Mouse (Mus musculus): ENCODE data around the gene Hecw1. TPM values are rescaled to one million over a fixed set of nuclear protein-coding genes. Genes with fewer than 3 reads are reported as not detected.

The Hecw1 gene
- polyA plus RNA-seq, 1 experiment from 2014 or later: not detected

DNA sequence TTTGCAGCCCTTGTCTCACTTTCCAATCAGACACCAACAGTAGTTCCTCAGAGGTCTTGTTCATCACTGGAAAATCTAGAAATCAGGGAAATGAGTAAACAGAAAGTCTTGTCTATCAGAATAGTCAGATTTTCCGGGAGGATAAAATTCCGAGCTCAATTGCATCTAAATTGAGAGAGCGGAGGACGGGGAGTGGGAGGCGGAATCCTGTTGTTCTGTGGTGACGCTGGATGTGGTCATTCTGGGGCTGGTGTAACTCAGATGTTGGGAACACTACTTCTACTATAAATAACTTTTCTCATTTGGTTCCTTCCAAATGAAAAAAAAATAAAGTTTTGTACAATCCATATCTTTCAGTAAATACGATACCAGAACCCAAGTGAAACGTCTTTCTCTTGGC, 24.2 kb downstream of the Hecw1 start:
- H3K27me3 ChIP-seq: no peaks in the 10 kb centered on the region
- DNase-seq (ENCODE audit: low read depth, low spot score): no peak
- ChIA-PET CTCF (interaction anchor here (0.8 kb wide), 1 partner anchor 609 kb away, joined by 3 read pairs; no protein-coding TSS in a partner anchor), POLR2A (no interaction called here)
- in situ Hi-C loops (cut with MboI; ENCODE audit: low pct_unique_long_range_greater_than_20kb): no loop called here
- TF ChIP-seq CTCF (IDR thresholded peaks at IDR 0.05): no peak
- no peak for ATAC-seq

- peak; percentile 58 for ATAC-seq
- no peak for TF ChIP-seq CTCF (IDR thresholded peaks at IDR 0.05)
- ChIA-PET CTCF (no interaction called here), POLR2A (no interaction called here)
- in situ Hi-C loops (cut with MboI; ENCODE audit: low pct_unique_long_range_greater_than_20kb): no loop called here
- no peak for DNase-seq (ENCODE audit: low read depth, low spot score)
- no peaks in the 10 kb centered on the region for H3K27me3 ChIP-seq
These were observed 26.1 kb downstream of the Hecw1 start for GRCm38 (mm10) chr13:14496954-14497353.

DNA sequence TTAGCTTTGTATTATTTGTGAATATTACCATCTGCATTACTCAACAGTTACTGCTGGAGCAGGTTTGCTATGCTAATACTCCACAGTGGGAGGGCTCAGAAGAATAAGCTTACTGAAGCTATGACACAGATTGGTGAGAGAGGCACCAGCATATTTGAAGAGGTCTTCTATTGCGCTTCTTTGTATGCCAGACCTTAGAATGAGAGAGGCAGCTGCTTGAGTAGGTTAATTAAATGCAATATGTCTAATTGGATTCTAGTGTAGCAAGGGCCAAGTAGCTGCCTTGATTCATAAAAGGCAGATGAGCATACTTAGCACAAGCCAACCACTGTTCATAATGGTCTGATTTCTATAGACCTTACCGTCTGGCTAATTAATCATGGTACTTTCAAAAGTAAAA, 35.2 kb downstream of the Hecw1 start:
- no peak for TF ChIP-seq CTCF (IDR thresholded peaks at IDR 0.05)
- ATAC-seq (no peak), DNase-seq (ENCODE audit: low read depth, low spot score) (no peak)
- no peaks in the 10 kb centered on the region for H3K27me3 ChIP-seq
- ChIA-PET CTCF (interaction anchor here (1.3 to 1.4 kb wide), 2 partner anchors 12 to 27 kb away, joined by 3 read pairs; no protein-coding TSS in a partner anchor), POLR2A (no interaction called here)
- in situ Hi-C loops (cut with MboI; ENCODE audit: low pct_unique_long_range_greater_than_20kb): no loop called here

- no peak for TF ChIP-seq CTCF (IDR thresholded peaks at IDR 0.05)
- POLR2A ChIA-PET: no interaction called here
- DNase-seq (ENCODE audit: low read depth, low spot score) (no peak), ATAC-seq (no peak)
- H3K27me3 ChIP-seq: peaks cover 7% of the 10 kb centered on the region
- in situ Hi-C loops (cut with MboI; ENCODE audit: low pct_unique_long_range_greater_than_20kb): no loop called here
- CTCF ChIA-PET: no interaction called here
These were observed 51.9 kb downstream of the Hecw1 start for GRCm38 (mm10) chr13:14471121-14471520.

GRCm38 (mm10) chr13:14467517-14467916, 55.5 kb downstream of the Hecw1 start:
- TF ChIP-seq CTCF (IDR thresholded peaks at IDR 0.05): no peak
- POLR2A ChIA-PET: no interaction called here
- no peak for DNase-seq (ENCODE audit: low read depth, low spot score)
- CTCF ChIA-PET: no interaction called here
- no peak for ATAC-seq
- peaks cover 4% of the 10 kb centered on the region for H3K27me3 ChIP-seq
- in situ Hi-C loops (cut with MboI; ENCODE audit: low pct_unique_long_range_greater_than_20kb): no loop called here

DNA sequence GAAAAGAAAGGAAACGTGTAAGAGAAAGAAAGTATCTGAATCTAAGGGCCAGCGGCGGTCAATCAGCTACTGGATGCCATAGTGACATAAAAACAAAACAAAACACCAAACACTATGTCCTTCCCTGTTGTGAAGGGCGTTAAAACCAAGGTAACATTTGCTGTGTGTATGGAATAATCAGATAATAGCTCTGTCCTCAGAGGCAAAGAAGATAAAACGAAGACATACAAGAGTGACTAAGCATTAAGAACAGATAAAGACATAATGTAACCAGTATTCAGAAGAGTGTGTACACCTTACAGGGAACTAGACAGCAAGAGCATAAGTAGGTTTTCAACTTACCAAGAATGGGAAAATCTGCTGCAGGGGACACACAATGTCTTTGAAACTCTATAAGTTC, 62.0 kb downstream of the Hecw1 start:
- ATAC-seq (no peak), DNase-seq (ENCODE audit: low read depth, low spot score) (no peak)
- in situ Hi-C loops (cut with MboI; ENCODE audit: low pct_unique_long_range_greater_than_20kb): no loop called here
- TF ChIP-seq CTCF (IDR thresholded peaks at IDR 0.05): no peak
- POLR2A ChIA-PET: no interaction called here
- no peaks in the 10 kb centered on the region for H3K27me3 ChIP-seq
- CTCF ChIA-PET: interaction anchor here (1.1 kb wide), 1 partner anchor 27 kb away, joined by 3 read pairs; no protein-coding TSS in a partner anchor

DNA sequence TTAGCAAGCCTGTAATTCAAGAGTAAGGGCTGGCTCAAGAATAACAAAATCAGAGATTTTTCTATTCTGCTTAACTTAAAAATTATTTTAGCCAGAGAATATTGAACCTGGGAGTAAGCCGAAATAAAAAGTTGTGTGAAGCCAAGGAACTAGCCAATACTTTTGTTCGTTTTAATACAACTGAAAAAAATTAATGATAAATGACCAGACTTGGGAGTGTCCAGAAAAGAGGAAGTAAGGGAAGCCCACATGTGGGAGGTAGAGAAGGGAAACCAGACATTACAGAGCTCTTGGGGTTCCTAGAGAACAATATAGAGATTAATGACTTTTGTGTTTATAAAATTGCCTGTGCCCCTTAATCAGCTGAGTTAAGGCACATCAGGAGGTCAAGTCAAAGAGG, 66.0 kb downstream of the Hecw1 start:
- POLR2A ChIA-PET: no interaction called here
- no peaks in the 10 kb centered on the region for H3K27me3 ChIP-seq
- in situ Hi-C loops (cut with MboI; ENCODE audit: low pct_unique_long_range_greater_than_20kb): no loop called here
- TF ChIP-seq CTCF (IDR thresholded peaks at IDR 0.05): no peak
- CTCF ChIA-PET: no interaction called here
- DNase-seq (ENCODE audit: low read depth, low spot score) (no peak), ATAC-seq (no peak)

GRCm38 (mm10) chr13:14439540-14439939, 83.5 kb downstream of the Hecw1 start:
- ChIA-PET CTCF (no interaction called here), POLR2A (no interaction called here)
- no peak for ATAC-seq
- in situ Hi-C loops (cut with MboI; ENCODE audit: low pct_unique_long_range_greater_than_20kb): no loop called here
- no peaks in the 10 kb centered on the region for H3K27me3 ChIP-seq
- no peak for DNase-seq (ENCODE audit: low read depth, low spot score)
- TF ChIP-seq CTCF (IDR thresholded peaks at IDR 0.05): no peak

DNA sequence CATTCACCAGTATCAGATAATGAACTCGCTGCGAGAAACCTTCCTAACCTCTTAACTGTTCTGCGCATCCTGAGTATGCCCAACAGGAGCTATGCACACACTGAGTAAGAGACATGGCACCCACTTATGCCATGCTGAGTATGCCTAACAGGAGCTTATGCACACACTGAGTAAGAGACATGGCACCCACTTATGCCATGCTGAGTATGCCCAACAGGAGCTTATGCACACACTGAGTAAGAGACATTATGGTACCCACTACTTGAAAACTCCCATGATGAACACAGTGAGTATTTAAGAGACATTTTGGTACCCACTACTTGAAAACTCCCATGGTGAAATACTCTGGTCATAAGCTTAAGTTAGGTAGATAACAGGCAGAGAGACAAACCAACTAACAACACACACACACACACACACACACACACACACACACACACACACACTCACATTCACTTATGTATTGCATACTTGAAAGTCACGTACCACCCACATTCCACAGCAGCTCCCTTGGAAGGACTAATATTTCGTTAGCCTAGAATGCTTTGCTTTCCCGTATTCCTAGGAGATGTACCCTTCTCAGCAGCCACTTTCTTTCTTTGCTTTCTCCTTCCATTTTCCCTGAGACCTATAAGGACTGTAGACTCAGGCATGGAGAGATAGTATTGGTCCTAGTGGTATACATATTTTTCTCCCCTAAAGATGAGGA, 94.0 kb downstream of the Hecw1 start:
- POLR2A ChIA-PET: interaction anchor here (1.0 kb wide), 1 partner anchor 48 kb away, joined by 3 read pairs; no protein-coding TSS in a partner anchor
- no peak for TF ChIP-seq CTCF (IDR thresholded peaks at IDR 0.05)
- DNase-seq (ENCODE audit: low read depth, low spot score) (no peak), ATAC-seq (no peak)
- no peaks in the 10 kb centered on the region for H3K27me3 ChIP-seq
- CTCF ChIA-PET: no interaction called here
- in situ Hi-C loops (cut with MboI; ENCODE audit: low pct_unique_long_range_greater_than_20kb): no loop called here

DNA sequence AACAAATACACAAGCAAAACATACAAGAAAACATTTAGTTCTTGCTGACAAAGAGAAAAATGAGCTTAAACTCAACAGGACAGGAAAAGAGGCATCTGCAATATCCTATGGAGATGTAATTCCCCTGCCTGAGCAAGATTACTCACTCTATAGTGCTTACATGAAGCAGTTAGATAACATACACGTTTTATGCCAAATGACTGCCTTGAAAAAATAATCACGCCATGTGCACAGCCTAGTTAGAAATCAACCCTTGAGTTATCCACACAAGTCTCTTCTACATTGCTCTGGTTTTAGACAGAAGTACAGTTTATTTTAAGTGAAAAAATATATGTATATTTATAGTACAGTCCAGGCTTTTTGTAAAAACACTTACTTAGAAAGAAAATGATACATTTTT, 98.2 kb downstream of the Hecw1 start:
- CTCF ChIA-PET: no interaction called here
- in situ Hi-C loops (cut with MboI; ENCODE audit: low pct_unique_long_range_greater_than_20kb): no loop called here
- POLR2A ChIA-PET: no interaction called here
- TF ChIP-seq CTCF (IDR thresholded peaks at IDR 0.05): no peak
- no peak for ATAC-seq
- no peak for DNase-seq (ENCODE audit: low read depth, low spot score)
- no peaks in the 10 kb centered on the region for H3K27me3 ChIP-seq

DNA sequence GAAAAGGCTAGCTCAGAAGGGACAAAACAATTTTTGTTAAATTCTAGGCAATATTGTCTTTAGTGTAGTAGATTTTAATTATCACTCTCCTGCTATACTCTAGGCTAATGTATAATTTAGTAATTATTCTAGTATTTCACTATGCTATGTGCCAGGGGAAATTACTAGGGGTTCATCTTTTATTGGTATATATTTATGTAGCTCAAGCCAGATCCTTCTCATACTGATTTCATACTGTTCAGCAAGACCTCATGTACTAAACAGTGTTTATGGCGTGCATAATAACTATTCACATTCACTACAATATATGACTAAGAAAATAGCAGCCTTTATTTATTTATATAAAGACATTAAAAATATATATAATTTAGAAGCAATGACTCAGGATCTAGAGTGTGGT, 109.6 kb downstream of the Hecw1 start:
- H3K27me3 ChIP-seq: no peaks in the 10 kb centered on the region
- no peak for TF ChIP-seq CTCF (IDR thresholded peaks at IDR 0.05)
- CTCF ChIA-PET: no interaction called here
- POLR2A ChIA-PET: no interaction called here
- in situ Hi-C loops (cut with MboI; ENCODE audit: low pct_unique_long_range_greater_than_20kb): no loop called here
- DNase-seq (ENCODE audit: low read depth, low spot score): no peak
- no peak for ATAC-seq

GRCm38 (mm10) chr13:14374470-14374869, 148.6 kb downstream of the Hecw1 start:
- no peak for TF ChIP-seq CTCF (IDR thresholded peaks at IDR 0.05)
- CTCF ChIA-PET: no interaction called here
- DNase-seq (ENCODE audit: low read depth, low spot score): no peak
- no peak for ATAC-seq
- H3K27me3 ChIP-seq: no peaks in the 10 kb centered on the region
- POLR2A ChIA-PET: no interaction called here
- in situ Hi-C loops (cut with MboI; ENCODE audit: low pct_unique_long_range_greater_than_20kb): no loop called here
